Mouse (Mus musculus) kidney, adult 2 months (tissue): Measurements from ENCODE around the gene Cldn9.

ENCODE experiments used
- CTCF ChIP-seq: fragments of 200-500 bp; conservative IDR thresholded peaks from 2 replicates; pipeline ENCODE4 v1.5.1; 2011; ENCODE audit warnings: low read depth, mild to moderate bottlenecking, control low read depth, low read length, moderate library complexity, mixed read lengths; ENCODE audit not compliant: insufficient read depth, insufficient read length
- POLR2A ChIP-seq: fragments of 200-500 bp; IDR thresholded peaks from one replicate; pipeline ENCODE4 v1.6.1; 2011; ENCODE audit warnings: low read depth, low read length, control low read depth

DNA sequence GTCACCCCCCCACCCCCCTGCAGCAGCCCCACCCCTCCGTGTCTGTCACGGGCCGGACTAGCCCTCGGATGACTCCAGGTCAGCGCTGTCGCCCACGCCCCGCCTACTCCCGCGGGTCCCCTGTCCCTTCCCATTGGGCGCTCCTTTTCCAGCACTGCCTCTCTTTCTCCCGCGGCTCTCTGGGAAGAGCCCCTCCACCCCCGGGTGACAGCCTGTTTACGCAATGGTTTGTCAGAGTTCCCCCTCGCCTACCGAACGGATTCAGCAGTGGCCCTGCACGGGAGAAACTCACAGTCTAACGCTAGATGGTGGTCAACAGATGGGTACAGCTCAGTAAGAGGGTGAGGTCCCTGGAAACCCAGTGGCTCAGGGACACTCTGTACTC is 42.9 kb upstream of the Cldn9 start:
- TF ChIP-seq CTCF = 0 out of 2 replicates have a peak, but pooled peaks have one; percentile 12
- TF ChIP-seq POLR2A = no peak
